Mouse (Mus musculus) hindbrain, embryonic 14.5 days (tissue): ENCODE measurements around the gene Dab2. TPM values are rescaled to one million over a fixed set of nuclear protein-coding genes. Genes with fewer than 3 reads are reported as not detected.

Experiments used
- ATAC-seq: fragments of 200-750 bp; cut with Nextera tagmentation; 2 replicates; pipeline ENCODE4 v1.8.0; 2017; ENCODE audit warnings: moderate number of reproducible peaks, mild to moderate bottlenecking, moderate TSS enrichment, moderate library complexity; ENCODE audit not compliant: low FRiP score
- DNase-seq: peaks from one replicate; pipeline ENCODE4 v3.0.0-alpha.2; 2015; ENCODE audit warnings: low spot score
- H3K27ac ChIP-seq: fragments of 300-500 bp; sonication (generic); 2 replicates; pipeline ENCODE4 v1.5.1; 2014; ENCODE audit warnings: mild to moderate bottlenecking, moderate library complexity
- H3K27me3 ChIP-seq: fragments of 300-500 bp; sonication (generic); 2 replicates; pipeline ENCODE4 v1.6.1; 2014; ENCODE audit warnings: mild to moderate bottlenecking, low read length, mixed read lengths; ENCODE audit not compliant: control insufficient read depth, insufficient read depth
- H3K36me3 ChIP-seq: fragments of 300-500 bp; sonication (generic); replicated peaks from 2 replicates; pipeline ENCODE4 v1.6.1; 2014; ENCODE audit not compliant: control insufficient read depth, insufficient read depth
- H3K4me1 ChIP-seq: fragments of 300-500 bp; sonication (generic); replicated peaks from 2 replicates; pipeline ENCODE4 v1.6.1; 2014; ENCODE audit warnings: antibody characterized with exemption, low read length, mixed read lengths; ENCODE audit not compliant: control insufficient read depth, insufficient read depth
- H3K4me2 ChIP-seq: fragments of 300-500 bp; sonication (generic); replicated peaks from 2 replicates; pipeline ENCODE4 v1.6.1; 2014; ENCODE audit warnings: mild to moderate bottlenecking, moderate library complexity
- H3K4me3 ChIP-seq: fragments of 300-500 bp; sonication (generic); replicated peaks from 2 replicates; pipeline ENCODE4 v1.5.1; 2014; ENCODE audit warnings: mild to moderate bottlenecking, low read length
- H3K9ac ChIP-seq: fragments of 300-500 bp; sonication (generic); 2 replicates; pipeline ENCODE4 v1.6.1; 2014
- H3K9me3 ChIP-seq: fragments of 300-500 bp; sonication (generic); 2 replicates; pipeline ENCODE4 v1.6.1; 2016; ENCODE audit warnings: low read length; ENCODE audit not compliant: control insufficient read depth
- WGBS: fragments of 180-500 bp; shearing (Covaris S2); extraction: QIAGEN DNeasy Blood & Tissue Kit; methylation state at CpG from one replicate; pipeline ENCODE4 v1.1.7; 2014; 5-methylcytosine and 5-hydroxymethylcytosine counted together
- polyA plus RNA-seq: library from polyadenylated mRNA; unstranded; fragments of >200 nt; fragmentation: Nextera tagmentation; extraction: Ambion mirVana; gene quantifications from 2 replicates; pipeline ENCODE4 v1.2.1, GENCODE M21; 2014

Gene Dab2
- polyA plus RNA-seq, 1 experiment from 2014 or later: 29.0 TPM

- no peak overlapping the region for H3K4me2 ChIP-seq
- no peaks in the 10 kb centered on the region for H3K9me3 ChIP-seq
- no peaks in the 10 kb centered on the region for H3K27me3 ChIP-seq
- H3K27ac ChIP-seq: no peak overlapping the region
- DNase-seq: no peak
- WGBS: 82% methylated on average over 8 of the region's 8 CpGs
- H3K9ac ChIP-seq: no peak overlapping the region
- ATAC-seq: no peak
- no peaks in the 10 kb centered on the region for H3K4me1 ChIP-seq
- no peak overlapping the region for H3K4me3 ChIP-seq
- H3K36me3 ChIP-seq: no peaks in the 10 kb centered on the region
Observed at GRCm38 (mm10) chr15:6461381-6461780, 161.8 kb downstream of the Dab2 start.

GRCm38 (mm10) chr15:6463361-6463923 lies 163.9 kb downstream of the Dab2 start:
- Histone ChIP-seq H3K4me1 (no peaks in the 10 kb centered on the region), H3K4me2 (no peak overlapping the region), H3K36me3 (no peaks in the 10 kb centered on the region), H3K9me3 (no peaks in the 10 kb centered on the region), H3K27ac (no peak overlapping the region), H3K27me3 (no peaks in the 10 kb centered on the region), H3K9ac (no peak overlapping the region), H3K4me3 (no peak overlapping the region)
- no peak for DNase-seq
- WGBS: 84% methylated on average over 3 of the region's 3 CpGs
- no peak for ATAC-seq

- Histone ChIP-seq H3K4me1 (no peaks in the 10 kb centered on the region), H3K36me3 (no peaks in the 10 kb centered on the region), H3K27ac (no peak overlapping the region), H3K9ac (no peak overlapping the region), H3K4me2 (no peak overlapping the region), H3K27me3 (no peaks in the 10 kb centered on the region), H3K9me3 (no peaks in the 10 kb centered on the region), H3K4me3 (no peak overlapping the region)
- ATAC-seq (no peak), DNase-seq (no peak)
- 80% methylated on average over 10 of the region's 10 CpGs for whole genome bisulfite sequencing
Observed at GRCm38 (mm10) chr15:6466995-6467394, 167.4 kb downstream of the Dab2 start.

GRCm38 (mm10) chr15:6468845-6469244 lies 169.3 kb downstream of the Dab2 start:
- Histone ChIP-seq H3K4me2 (no peak overlapping the region), H3K9ac (no peak overlapping the region), H3K27ac (no peak overlapping the region), H3K9me3 (no peaks in the 10 kb centered on the region), H3K4me1 (no peaks in the 10 kb centered on the region), H3K4me3 (no peak overlapping the region), H3K36me3 (no peaks in the 10 kb centered on the region), H3K27me3 (no peaks in the 10 kb centered on the region)
- 91% methylated on average over 1 of the region's 1 CpGs for WGBS
- ATAC-seq: no peak
- DNase-seq: no peak

GRCm38 (mm10) chr15:6469384-6469783 lies 169.8 kb downstream of the Dab2 start:
- H3K27ac ChIP-seq: no peak overlapping the region
- DNase-seq (no peak), ATAC-seq (no peak)
- H3K4me2 ChIP-seq: no peak overlapping the region
- no peaks in the 10 kb centered on the region for H3K4me1 ChIP-seq
- no peak overlapping the region for H3K9ac ChIP-seq
- H3K9me3 ChIP-seq: no peaks in the 10 kb centered on the region
- WGBS: 75% methylated on average over 3 of the region's 3 CpGs
- no peaks in the 10 kb centered on the region for H3K27me3 ChIP-seq
- H3K36me3 ChIP-seq: no peaks in the 10 kb centered on the region
- no peak overlapping the region for H3K4me3 ChIP-seq

GRCm38 (mm10) chr15:6483561-6483960 lies 184.0 kb downstream of the Dab2 start:
- DNase-seq (no peak), ATAC-seq (no peak)
- no peaks in the 10 kb centered on the region for H3K27me3 ChIP-seq
- H3K9me3 ChIP-seq: no peaks in the 10 kb centered on the region
- H3K9ac ChIP-seq: no peak overlapping the region
- no peak overlapping the region for H3K4me2 ChIP-seq
- 80% methylated on average over 3 of the region's 3 CpGs for WGBS
- no peak overlapping the region for H3K4me3 ChIP-seq
- no peak overlapping the region for H3K27ac ChIP-seq
- no peaks in the 10 kb centered on the region for H3K4me1 ChIP-seq
- H3K36me3 ChIP-seq: no peaks in the 10 kb centered on the region

Other genes starting within 250 kb of the Dab2 start
- 0.27 TPM in 1 of 2 replicates, not detected in the other for gene C9, start 145.5 kb downstream of the Dab2 start, polyA plus RNA-seq
- gene Fyb, start 223.1 kb downstream of the Dab2 start, polyA plus RNA-seq: 4.2 and 4.9 TPM in 2 replicates